Mouse (Mus musculus) ovary, adult 18-20 months (tissue): Measurements from ENCODE around the gene Acot5.
"Not testable (repeated sequence)": the region's sequence is repeated elsewhere in the genome, so short reads cannot be mapped to it uniquely, and the experiment has no call there.

Experiments used
- DNase-seq: peaks from one replicate; pipeline ENCODE4 v3.0.0; 2022; ENCODE audit warnings: low spot score, mixed read lengths

Acot5 gene

DNA sequence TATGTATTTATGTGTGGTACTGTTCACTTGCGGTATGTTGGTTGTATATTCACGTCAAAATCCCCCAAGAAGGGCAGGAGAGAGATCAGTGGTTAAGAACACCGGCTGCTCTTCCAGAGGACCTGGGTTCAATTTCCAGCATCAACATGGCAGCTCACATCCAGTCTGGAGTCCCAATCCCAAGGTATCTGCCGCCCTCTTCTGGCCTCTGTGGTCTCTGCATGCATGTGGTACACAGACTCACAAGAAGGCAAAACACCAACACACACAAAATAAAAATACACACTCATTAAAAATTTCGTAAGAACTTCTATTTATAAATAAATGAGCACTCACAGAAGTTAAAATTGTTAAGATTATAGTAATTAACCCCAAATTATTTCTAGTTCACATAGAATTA lies 5.9 kb upstream of the Acot5 start:
- no peak for DNase-seq

DNA sequence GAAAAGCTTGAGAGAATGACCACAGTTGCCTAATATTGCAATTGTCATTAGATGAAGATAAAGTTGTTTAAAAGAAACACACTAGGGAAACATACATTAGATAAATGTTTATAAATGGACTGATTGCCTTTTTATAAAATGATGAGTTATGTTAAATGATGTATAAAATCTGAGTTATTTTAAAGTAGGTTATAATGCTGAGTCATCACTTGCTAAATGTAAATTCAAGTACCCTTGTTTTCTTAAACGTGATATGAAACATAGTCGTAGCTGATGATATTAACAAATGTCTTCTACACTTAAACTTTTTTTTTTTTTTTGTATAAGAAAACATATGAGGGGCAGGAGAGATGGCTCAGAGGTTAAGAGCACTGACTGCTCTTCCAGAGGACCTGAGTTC lies 5.3 kb upstream of the Acot5 start:
- no peak for DNase-seq

GRCm38 (mm10) chr12:84064621-84065020 lies 4.5 kb upstream of the Acot5 start:
- DNase-seq, result no peak

- DNase-seq, result no peak
Observed at GRCm38 (mm10) chr12:84067752-84068151, 1.4 kb upstream of the Acot5 start.

DNA sequence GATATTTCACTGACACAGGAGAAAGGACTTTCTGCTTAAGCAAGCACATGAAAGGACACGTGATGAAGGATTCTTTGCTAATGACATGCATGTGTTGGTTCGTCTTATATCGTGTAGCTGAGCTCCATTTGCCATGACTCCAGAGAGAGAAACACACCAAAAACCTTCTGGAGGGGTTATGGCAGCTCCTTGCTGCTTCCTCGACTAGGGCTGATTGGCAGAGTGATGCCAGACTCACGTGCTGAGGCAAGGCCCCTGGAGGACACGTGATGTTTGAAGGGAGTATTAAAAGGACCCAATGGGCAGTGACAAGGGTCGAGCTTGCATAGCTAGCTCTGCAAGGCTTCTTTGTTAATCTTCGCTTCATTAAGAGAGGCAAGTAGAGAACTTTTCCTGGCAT lies 829 bp upstream of the Acot5 start:
- DNase-seq, result no peak

GRCm38 (mm10) chr12:84069582-84069981 lies 457 bp downstream of the Acot5 start:
- peak; percentile 11 for DNase-seq

DNA sequence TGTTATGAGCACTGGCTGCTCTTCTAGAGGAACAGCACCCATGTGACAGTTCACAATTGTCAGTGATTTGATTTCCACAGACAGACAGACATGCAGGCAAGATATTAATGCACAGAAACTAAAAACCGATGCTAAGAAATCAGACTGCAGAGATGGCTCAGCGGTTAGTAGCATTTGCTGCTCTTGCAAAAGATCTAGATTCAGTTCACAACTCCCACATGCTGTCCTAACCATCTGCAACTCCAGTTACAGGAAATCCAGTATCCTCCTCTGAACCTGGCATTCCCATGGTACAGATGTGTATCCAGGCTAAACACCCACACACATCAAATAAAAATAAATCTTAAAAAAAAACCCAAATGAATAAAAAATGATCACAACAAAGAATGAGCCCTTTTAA lies 2.6 kb downstream of the Acot5 start:
- no peak for DNase-seq

DNA sequence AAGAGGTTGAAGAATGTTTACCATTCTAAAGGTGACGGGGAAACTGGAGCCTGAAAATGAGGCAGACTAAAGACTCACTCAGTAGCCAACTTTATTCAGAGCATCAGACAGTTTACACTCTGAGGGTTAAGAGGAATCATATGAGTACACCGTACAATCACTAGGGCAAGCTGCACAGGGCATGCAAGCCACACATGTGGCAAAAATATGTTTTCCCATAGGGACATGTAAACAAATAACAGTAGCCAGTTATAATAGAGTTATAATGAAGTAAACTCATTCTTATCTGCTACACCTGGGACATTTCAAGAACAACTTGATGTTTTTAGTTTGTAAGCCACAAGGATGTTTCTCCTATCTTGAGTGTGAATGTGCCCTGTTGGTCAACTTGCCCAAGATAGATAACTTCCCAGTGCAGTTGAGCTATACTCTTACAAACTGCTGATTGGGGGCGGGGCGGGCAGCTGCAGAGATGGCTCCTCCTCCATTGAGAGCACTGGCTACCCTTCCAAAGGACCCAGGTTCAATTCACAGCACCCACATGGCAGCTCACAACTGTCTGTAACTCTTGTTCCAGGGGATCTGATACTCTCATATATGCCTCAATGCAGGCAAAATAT lies 8.4 kb downstream of the Acot5 start:
- DNase-seq, result no peak

DNA sequence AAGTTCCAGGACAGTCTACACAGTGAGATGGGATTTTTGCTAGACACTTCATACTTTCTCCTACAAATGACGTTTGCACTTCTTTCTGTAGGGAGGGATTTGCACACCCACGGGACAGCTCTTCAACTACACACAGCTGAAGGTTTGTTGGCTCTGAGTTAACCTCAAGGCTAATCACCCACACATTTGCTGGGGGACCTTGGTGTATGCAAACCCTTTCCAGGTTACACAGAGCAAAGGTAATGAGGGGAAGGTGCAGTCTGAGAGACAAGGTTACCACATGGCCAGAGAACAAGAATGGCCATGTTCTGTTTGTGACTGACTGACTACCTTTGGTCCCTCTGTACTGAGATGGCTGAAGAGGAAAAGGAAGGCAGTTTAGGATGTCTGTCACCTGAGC lies 14.7 kb downstream of the Acot5 start:
- no peak for DNase-seq

DNA sequence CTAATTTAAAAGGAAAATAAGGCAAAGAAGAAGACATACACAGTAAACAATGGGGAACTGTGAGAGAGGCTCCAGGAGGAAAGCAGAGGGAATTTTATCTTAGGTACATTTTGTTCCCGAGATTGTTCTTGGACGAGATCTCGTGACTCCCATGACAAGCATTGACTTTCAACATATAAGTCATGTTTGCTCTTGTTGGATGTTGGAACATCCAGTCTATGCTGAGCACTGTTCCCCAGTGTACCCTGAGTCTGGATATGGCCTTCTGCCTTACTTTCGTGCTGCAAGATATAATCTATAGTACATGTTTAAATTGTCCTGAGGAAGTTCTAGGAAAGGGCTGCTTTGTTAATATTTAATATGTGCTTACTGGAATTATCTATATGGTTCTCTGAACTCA lies 15.5 kb downstream of the Acot5 start:
- DNase-seq, result no peak

GRCm38 (mm10) chr12:84094666-84095065 lies 25.5 kb downstream of the Acot5 start:
- not testable (repeated sequence) for DNase-seq

DNA sequence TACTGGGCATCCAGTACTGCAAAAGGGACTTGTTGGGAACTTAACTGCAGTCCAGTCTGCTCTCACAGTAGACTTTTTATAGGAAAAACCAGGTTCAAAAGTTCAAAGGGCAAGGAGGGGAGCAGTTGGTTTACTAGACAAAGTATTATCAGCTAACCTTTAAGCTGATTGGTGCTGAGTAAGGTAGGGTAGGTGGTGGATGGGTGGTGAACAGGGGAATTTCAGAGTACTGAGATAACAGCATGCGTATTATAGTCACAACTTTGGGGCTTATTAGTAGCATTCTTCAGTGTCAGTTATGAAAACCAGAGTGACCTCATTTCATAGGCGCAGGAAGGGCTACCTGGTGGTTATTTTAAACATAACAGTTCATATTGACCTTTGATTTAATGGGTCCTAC lies 30.5 kb downstream of the Acot5 start:
- DNase-seq, result no peak

DNA sequence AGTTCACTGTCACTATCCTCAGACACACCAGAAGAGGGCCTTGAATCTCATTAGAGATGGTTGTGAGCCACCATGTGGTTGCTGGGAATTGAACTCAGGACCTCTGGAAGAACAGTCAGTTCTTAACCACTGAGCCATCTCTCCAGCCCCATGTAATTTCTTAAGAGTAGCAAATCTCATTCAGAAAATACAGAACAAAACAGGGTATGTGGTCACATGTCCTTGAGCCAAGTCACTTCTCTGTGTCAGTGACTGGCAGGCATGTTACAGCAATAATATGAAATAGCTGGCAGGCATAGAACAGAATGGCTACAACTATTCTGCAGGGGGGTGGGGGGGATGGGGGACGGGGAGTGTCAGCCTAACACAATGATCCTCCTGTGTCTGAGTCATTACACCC lies 30.9 kb downstream of the Acot5 start:
- no peak for DNase-seq

DNA sequence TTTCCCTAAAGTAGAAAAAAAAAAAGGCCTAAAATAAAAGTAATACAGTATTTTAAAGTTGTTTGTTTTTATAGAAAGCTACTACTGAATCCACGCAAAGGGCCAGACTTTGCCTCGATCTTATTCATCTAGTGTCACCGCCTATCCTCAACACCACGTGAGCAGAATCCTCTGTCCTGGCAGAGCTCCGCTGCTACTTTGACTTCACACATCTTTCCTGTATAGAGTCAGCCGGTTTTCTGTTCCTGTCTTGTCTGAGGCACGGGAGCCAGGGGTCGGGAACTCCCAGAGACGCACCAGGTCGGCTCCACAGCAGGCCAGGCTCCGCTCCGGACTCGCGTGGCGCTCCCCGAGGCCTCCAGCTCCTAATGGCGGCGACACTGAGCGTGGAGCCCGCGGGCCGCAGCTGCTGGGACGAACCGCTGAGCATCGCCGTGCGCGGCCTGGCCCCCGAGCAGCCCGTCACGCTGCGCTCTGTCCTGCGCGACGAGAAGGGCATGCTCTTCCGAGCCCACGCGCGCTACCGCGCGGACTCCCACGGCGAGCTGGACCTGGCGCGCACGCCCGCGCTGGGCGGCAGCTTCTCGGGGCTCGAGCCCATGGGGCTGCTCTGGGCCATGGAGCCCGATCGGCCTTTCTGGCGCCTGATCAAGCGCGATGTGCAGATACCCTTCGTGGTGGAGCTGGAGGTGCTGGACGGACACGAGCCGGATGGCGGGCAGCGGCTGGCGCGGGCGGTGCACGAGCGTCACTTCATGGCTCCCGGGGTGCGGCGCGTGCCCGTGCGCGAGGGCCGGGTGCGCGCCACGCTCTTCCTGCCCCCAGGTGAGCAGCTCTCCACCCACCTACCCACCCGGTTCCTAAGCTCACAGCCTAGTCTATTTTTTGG lies 31.7 kb downstream of the Acot5 start, which contains the start of gene Acot6:
TSS of gene Acot6 (plus strand) at position 51 of the 889 bp plus-strand sequence.
- DNase-seq, result not testable (repeated sequence)

DNA sequence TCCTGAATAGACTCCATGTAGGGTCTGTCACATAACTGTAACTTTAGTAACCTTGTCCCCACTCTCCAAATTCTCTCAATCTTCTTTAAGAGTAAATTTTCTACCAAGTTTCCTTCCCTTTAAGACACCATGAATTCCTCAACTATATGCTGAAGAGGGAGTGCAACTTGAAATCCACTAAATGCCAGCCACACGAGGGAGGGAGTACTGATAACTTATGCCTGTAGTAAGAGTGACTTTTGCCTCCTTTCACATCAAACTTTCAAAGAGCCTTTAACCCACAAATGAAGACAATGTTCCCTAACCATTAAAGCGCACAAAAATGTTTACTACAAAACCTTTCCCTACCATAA lies 32.3 kb downstream of the Acot5 start:
- DNase-seq, result no peak

DNA sequence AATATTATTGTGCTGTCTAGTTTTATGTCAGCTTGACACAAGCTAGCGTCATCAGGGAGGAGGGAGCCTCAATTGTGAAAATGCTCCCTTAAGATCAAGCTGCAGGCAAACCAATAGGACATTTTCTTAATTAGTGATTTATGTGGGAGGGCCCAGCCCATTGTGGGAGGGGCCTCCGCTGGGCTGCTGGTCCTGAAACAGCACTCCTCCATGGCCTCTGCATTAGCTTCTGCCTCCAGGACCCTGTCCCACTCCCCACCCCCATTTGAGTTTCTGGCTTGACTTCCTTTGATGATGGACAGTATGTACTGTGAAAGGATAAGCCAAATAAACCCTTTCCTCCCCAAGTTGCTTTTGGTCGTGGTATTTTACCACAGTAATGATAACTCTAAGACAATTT lies 37.9 kb downstream of the Acot5 start:
- peak; percentile 43 for DNase-seq

- DNase-seq, result no peak
Observed at GRCm38 (mm10) chr12:84107692-84108091, 38.6 kb downstream of the Acot5 start.

- no peak for DNase-seq
Observed at GRCm38 (mm10) chr12:84109924-84110323, 40.8 kb downstream of the Acot5 start.

- DNase-seq, result no peak
Observed at GRCm38 (mm10) chr12:84110814-84111213, 41.7 kb downstream of the Acot5 start.

GRCm38 (mm10) chr12:84113676-84114075 lies 44.6 kb downstream of the Acot5 start:
- no peak for DNase-seq

DNA sequence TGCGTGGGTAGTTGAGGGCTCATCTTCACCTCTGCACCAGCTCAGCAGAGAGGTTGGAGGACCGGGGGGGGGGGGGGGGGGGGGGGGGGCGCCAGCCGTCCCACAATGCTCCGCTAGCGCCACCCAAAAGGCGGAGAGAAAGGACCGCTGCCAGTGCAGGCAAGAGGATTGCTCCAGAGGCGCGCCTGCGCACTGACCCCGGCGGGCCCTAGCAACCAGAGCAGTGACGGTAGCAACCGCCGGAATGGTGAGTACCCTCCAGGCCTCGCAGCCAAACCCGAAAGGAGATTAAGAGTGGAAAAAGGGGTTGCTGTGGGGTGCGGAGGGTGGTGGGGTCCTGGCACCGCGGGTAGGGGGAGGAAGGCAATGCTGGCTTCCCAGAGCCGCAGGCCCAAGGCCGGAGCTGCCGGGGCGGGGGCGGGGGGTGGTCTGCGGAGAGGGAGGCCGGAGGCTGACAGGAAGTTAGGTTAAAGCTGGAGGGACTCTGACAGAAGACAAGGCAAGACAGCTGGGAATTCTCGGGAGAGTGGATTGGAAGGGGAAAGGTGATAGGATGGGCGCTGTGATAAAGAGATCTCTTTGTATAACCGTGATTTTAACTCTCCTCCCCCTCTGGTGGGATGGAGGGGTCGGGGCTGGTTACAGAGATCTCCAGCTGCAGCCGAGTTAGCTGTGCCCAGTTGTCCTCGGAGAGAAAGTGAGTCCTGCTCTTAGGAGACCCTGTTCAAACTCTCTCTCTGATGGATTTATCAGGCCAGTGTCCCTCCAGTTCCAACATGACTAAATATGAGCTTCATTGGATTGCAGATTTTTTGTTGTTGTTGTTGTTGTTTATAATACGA lies 45.2 kb downstream of the Acot5 start, which contains the start of gene Dnal1:
TSS of gene Dnal1 (plus strand) at position 214 of the 842 bp plus-strand sequence.
- peak; percentile 85 for DNase-seq

DNA sequence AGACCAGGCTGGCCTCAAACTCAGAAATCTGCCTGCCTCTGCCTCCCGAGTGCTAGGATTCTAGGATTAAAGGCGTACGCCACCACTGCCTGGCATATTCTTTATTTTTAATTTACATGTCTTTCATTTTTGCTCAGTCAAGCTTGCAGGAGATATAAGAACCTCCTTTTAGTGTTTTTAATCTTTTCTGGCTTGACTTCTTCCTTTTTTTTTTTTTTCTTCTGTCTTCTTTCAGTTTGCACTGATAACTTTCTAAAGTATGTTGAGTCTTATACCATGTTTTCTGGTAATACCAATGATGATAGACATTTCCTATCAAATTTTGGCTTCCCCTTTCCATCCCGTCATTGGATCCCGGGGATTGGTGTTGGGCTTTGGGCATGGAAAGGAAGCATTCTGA lies 50.5 kb downstream of the Acot5 start:
- DNase-seq, result no peak
